Comparison of ENCODE assay signal across 24 mouse cellular contexts in the genomic region with DNA sequence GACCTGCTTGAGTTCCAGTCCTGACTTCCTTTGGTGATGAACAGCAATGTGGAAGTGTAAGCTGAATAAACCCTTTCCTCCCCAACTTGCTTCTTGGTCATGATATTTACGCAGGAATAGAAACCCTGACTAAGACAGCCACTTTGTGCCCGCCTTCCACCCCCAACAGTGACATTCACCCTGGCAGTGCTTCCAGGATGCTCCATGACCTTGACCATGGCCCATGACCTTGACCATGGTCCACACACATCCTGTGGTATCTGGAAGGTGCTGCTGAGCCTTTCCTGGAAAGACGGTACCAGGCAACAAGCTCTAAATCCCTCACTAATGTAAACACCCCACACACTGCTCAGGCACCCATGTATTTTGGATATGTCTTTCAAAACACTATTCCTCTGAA. TPM values are rescaled to one million over a fixed set of nuclear protein-coding genes. Genes with fewer than 3 reads are reported as not detected.
A peak's percentile ranks its signal among the peaks of the same experiment; 100 is the strongest.
DNase-seq lines count a peak whose midpoint lies in the region; ATAC-seq and TF ChIP-seq lines count a peak whose summit lies in the region.
"Had no signal": no experiment of that assay in that cellular context is flagged by ENCODE, and none has a peak within 500 bp of the region (broad histone marks: within the 10 kb centered on the region; RNA-seq: fewer than 3 reads in every experiment).

No protein-coding gene starts in this region.

- TF ChIP-seq POLR2A in bone marrow macrophage, adult 2 months (IDR thresholded peaks at IDR 0.05; ENCODE audit: borderline replicate concordance, low read depth, low read length): no peak

- H3K4me1 ChIP-seq in megakaryocyte, embryonic 14.5 days: peaks cover 47% of the 10 kb centered on the region
- peaks cover 20% of the 10 kb centered on the region for H3K4me1 ChIP-seq in bone marrow macrophage, adult 2 months (ENCODE audit: control insufficient read depth, insufficient read depth, low read length)
- H3K4me1 ChIP-seq: forebrain, embryonic 12.5 days had no signal

- H3K36me3 ChIP-seq in megakaryocyte, embryonic 14.5 days (replicated peaks; ENCODE audit: low read length): peaks cover 82% of the 10 kb centered on the region
- H3K36me3 ChIP-seq: embryonic facial prominence, embryonic 12.5 days; forebrain, embryonic 15.5 days; hindbrain, embryonic 13.5 days had no signal

- peak; percentile 70 to 82 for DNase-seq in adrenal gland, adult (ENCODE audit: inconsistent age in 2 of 2, low spot score in 1 of 2)
- no peak for DNase-seq in adrenal gland, adult 8-10 months
- no peak for DNase-seq in heart, adult 11 months
- no peak for DNase-seq in frontal cortex, postnatal 25 days (ENCODE audit: low spot score in 2 of 2)
- DNase-seq in thymus, postnatal 0 days (ENCODE audit: low spot score): no peak
- DNase-seq: cerebellum, adult 11 months; cerebellum, adult 2 months; cerebellum, adult 9-11 months; cerebellum, postnatal 25 days; gastrocnemius, postnatal 10 days; gastrocnemius, postnatal 36 days; kidney, adult 11 months had no signal

- TF ChIP-seq CTCF in bone marrow macrophage, adult 2 months (IDR thresholded peaks at IDR 0.05; ENCODE audit: low read depth, low read length): no peak

- ATAC-seq in megakaryocyte, adult 5-6 weeks (ENCODE audit: poor library complexity, severe bottlenecking): no peak
- ATAC-seq: forebrain, embryonic 15.5 days; hindbrain, embryonic 16.5 days; intestine, embryonic 15.5 days had no signal

- peaks cover 6% of the 10 kb centered on the region; the same call in 1 of the 2 replicates for H3K9me3 ChIP-seq in megakaryocyte, embryonic 14.5 days
- H3K9me3 ChIP-seq: embryonic facial prominence, embryonic 15.5 days; forebrain, embryonic 15.5 days; hindbrain, embryonic 13.5 days; intestine, embryonic 15.5 days had no signal

- H3K4me3 ChIP-seq in megakaryocyte, embryonic 14.5 days (replicated peaks): peak overlapping the region; percentile 51
- no peak overlapping the region for H3K4me3 ChIP-seq in bone marrow macrophage, adult 2 months (ENCODE audit: insufficient read depth, low read length)
- H3K4me3 ChIP-seq: embryonic facial prominence, embryonic 12.5 days; embryonic facial prominence, embryonic 15.5 days; erythroblast, embryonic 14.5 days; forebrain, embryonic 12.5 days; forebrain, embryonic 15.5 days; hindbrain, embryonic 10.5 days; hindbrain, embryonic 13.5 days; intestine, embryonic 15.5 days had no signal

- H3K27me3 ChIP-seq in megakaryocyte, embryonic 14.5 days (replicated peaks): no peaks in the 10 kb centered on the region
- H3K27me3 ChIP-seq: embryonic facial prominence, embryonic 12.5 days; embryonic facial prominence, embryonic 15.5 days; forebrain, embryonic 12.5 days; forebrain, embryonic 15.5 days; hindbrain, embryonic 13.5 days; intestine, embryonic 15.5 days had no signal

- peak overlapping the region; percentile 53 for H3K27ac ChIP-seq in bone marrow macrophage, adult 2 months (ENCODE audit: insufficient read depth, low read depth, low read length)
- H3K27ac ChIP-seq: embryonic facial prominence, embryonic 12.5 days; embryonic facial prominence, embryonic 15.5 days; forebrain, embryonic 12.5 days; forebrain, embryonic 15.5 days; hindbrain, embryonic 10.5 days; hindbrain, embryonic 13.5 days; intestine, embryonic 15.5 days had no signal

RNA-seq across cellular contexts. Expression of a gene that starts 21.0 kb away (rescaled TPM):
- 100 to 1,000 TPM in 2 of 4 experiments, 10 to 100 TPM in 2; 86.6 to 129 (median 106) TPM for total RNA-seq in adrenal gland, adult 8-10 months (2022)
- 4.9 and 5.6 TPM in 2 replicates for polyA plus RNA-seq in megakaryocyte, embryonic 14.5 days (2012; ENCODE audit: insufficient read depth, low replicate concordance)
- 17.2 and 18.6 TPM in 2 replicates for total RNA-seq in megakaryocyte, adult 5-6 weeks (2015)
- total RNA-seq in megakaryocyte, adult 5-6 weeks (2017): 7.6 and 12.3 TPM in 2 replicates
- polyA plus RNA-seq in bone marrow macrophage, adult 2 months (2012; ENCODE audit: insufficient read depth, insufficient read length, missing spikeins): 3.7 and 3.9 TPM in 2 replicates
- polyA plus RNA-seq in thymus, postnatal 0 days (2015; fragmentation: Nextera tagmentation; extraction: Ambion mirVana): 15.5 and 16.5 TPM in 2 replicates

Comparison
In these comparisons a context has a peak if more than half of its experiments do, and no peak if none do; other contexts are left out.
1. DNase-seq: peak in adrenal gland, adult (2 of 2); none in adrenal gland, adult 8-10 months (single experiment), heart, adult 11 months (single experiment), frontal cortex, postnatal 25 days (0 of 2) and thymus, postnatal 0 days (single experiment).